8 mouse cellular contexts compared by ENCODE assay signal in the genomic region with DNA sequence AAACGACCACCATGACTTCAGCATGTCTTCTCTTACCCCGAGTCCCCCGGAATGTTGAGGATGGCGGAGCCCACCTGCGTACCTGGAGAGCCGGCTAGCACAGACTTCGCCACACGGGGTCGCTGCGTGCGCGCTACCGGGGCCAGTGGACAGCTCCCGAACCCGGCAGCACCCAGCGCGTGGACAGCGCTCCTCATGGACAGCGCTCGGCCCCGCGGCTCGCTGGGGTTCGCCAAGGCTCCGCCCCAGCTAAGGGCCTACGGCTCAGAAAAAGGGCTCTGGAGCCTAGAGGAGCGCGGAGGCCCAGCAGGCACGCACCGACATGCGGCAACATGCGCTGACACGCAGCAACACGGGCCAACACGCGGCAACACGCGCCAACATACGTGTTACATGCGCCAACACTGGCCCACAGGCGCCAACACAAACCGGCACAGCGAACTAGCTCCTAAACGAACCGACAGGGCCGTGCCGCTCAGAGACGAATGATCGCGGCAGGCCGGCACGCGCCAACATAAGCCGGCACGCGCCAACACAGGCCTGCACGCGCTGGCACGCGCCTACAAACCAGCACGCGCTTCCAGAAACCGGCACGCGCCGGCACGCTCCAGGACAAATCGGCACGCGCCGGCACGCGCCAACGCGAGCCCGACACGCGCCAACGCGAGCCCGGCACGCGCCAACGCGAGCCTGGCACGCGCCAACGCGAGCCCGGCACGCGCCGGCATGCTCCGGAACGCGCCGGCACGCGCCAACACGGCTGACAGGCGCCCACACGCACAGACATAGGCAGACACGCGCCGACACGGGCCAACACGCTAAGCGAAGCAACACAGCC. TPM values are rescaled to one million over a fixed set of nuclear protein-coding genes. Genes with fewer than 3 reads are reported as not detected.
A peak's percentile ranks its signal among the peaks of the same experiment; 100 is the strongest.
DNase-seq lines count a peak whose midpoint lies in the region; ATAC-seq and TF ChIP-seq lines count a peak whose summit lies in the region.

No protein-coding gene starts in this region.

- no peaks in the 10 kb centered on the region for H3K36me3 ChIP-seq in thymus, adult 2 months (ENCODE audit: control insufficient read depth, insufficient read depth, low read length)
- H3K36me3 ChIP-seq in forebrain, embryonic 12.5 days (replicated peaks) = peaks cover 57% of the 10 kb centered on the region
- peaks cover 45% of the 10 kb centered on the region for H3K36me3 ChIP-seq in heart, embryonic 15.5 days
- no peaks in the 10 kb centered on the region for H3K36me3 ChIP-seq in midbrain, embryonic 16.5 days (ENCODE audit: control insufficient read depth, insufficient read depth, low read length)

- TF ChIP-seq POLR2A in thymus, adult 2 months (IDR thresholded peaks at IDR 0.05; ENCODE audit: control insufficient read depth, extremely low read depth, insufficient read depth, low read length, poor library complexity) = no peak

- H3K4me3 ChIP-seq in thymus, adult 2 months (ENCODE audit: control insufficient read depth, insufficient read depth, low read length) = no peak overlapping the region
- H3K4me3 ChIP-seq in forebrain, embryonic 12.5 days (replicated peaks) = peak overlapping the region; percentile 36
- peak overlapping the region; percentile 38 for H3K4me3 ChIP-seq in heart, embryonic 15.5 days
- H3K4me3 ChIP-seq in midbrain, embryonic 16.5 days (ENCODE audit: low read depth, low read length) = peak overlapping the region; percentile 40

- peak; percentile 18 for DNase-seq in thymus, adult 2 months
- DNase-seq in thymus, adult 18-20 months = no peak
- DNase-seq in kidney, postnatal 10 days = peak; percentile 90
- DNase-seq in liver = peak; percentile 70
- peak; percentile 90 for DNase-seq in testis, postnatal 10 days (ENCODE audit: low spot score)

- TF ChIP-seq CTCF in thymus, adult 2 months (IDR thresholded peaks at IDR 0.05; ENCODE audit: borderline replicate concordance, control insufficient read depth, extremely low read depth, insufficient read depth, low read length, poor library complexity) = 0 out of 2 replicates have a peak, but pooled peaks have one; percentile 26

- H3K4me1 ChIP-seq in thymus, adult 2 months (replicated peaks; ENCODE audit: control insufficient read depth, insufficient read depth, low read length) = peaks cover 2% of the 10 kb centered on the region; the same call in 1 of the 2 replicates
- H3K4me1 ChIP-seq in forebrain, embryonic 12.5 days = 0 out of 2 replicates have a peak, but pooled peaks cover 3% of the 10 kb centered on the region
- H3K4me1 ChIP-seq in heart, embryonic 15.5 days (replicated peaks) = peaks cover 17% of the 10 kb centered on the region
- no peaks in the 10 kb centered on the region for H3K4me1 ChIP-seq in midbrain, embryonic 16.5 days (ENCODE audit: control insufficient read depth, insufficient read depth, low read length)

- peaks cover 46% of the 10 kb centered on the region for H3K9me3 ChIP-seq in forebrain, embryonic 12.5 days
- H3K9me3 ChIP-seq in heart, embryonic 15.5 days (replicated peaks) = peaks cover 12% of the 10 kb centered on the region; the same call in 1 of the 2 replicates
- H3K9me3 ChIP-seq in midbrain, embryonic 16.5 days (replicated peaks; ENCODE audit: control insufficient read depth, low read length, poor library complexity, severe bottlenecking) = peaks cover 11% of the 10 kb centered on the region

- WGBS in thymus, adult 2 months = 66% methylated on average over 108 of the region's 108 CpGs
- 56% methylated on average over 108 of the region's 108 CpGs for WGBS in forebrain, embryonic 12.5 days
- WGBS in heart, embryonic 15.5 days = 60% methylated on average over 108 of the region's 108 CpGs
- WGBS in midbrain, embryonic 16.5 days = 49% methylated on average over 108 of the region's 108 CpGs

- H3K4me2 ChIP-seq in forebrain, embryonic 12.5 days = peak overlapping the region; percentile 56
- H3K4me2 ChIP-seq in heart, embryonic 15.5 days = peak overlapping the region; percentile 71
- H3K4me2 ChIP-seq in midbrain, embryonic 16.5 days (ENCODE audit: low read length) = peak overlapping the region; percentile 55

- H3K27me3 ChIP-seq in thymus, adult 2 months (ENCODE audit: control insufficient read depth, insufficient read depth, low read length) = no peaks in the 10 kb centered on the region; the same call in 1 of the 2 replicates
- H3K27me3 ChIP-seq in forebrain, embryonic 12.5 days = peaks cover 93% of the 10 kb centered on the region
- H3K27me3 ChIP-seq in heart, embryonic 15.5 days = peaks cover 89% of the 10 kb centered on the region
- H3K27me3 ChIP-seq in midbrain, embryonic 16.5 days (ENCODE audit: control insufficient read depth, insufficient read depth, low read depth, low read length) = peaks cover 38% of the 10 kb centered on the region

- no peak overlapping the region for H3K27ac ChIP-seq in thymus, adult 2 months (ENCODE audit: control insufficient read depth, insufficient read depth, low read length)
- H3K27ac ChIP-seq in forebrain, embryonic 12.5 days = no peak overlapping the region
- no peak overlapping the region for H3K27ac ChIP-seq in heart, embryonic 15.5 days
- H3K27ac ChIP-seq in midbrain, embryonic 16.5 days (ENCODE audit: low read length) = peak overlapping the region; percentile 84

- ATAC-seq in forebrain, embryonic 12.5 days (ENCODE audit: low FRiP score) = peak; percentile 91
- peak; percentile 86 for ATAC-seq in heart, embryonic 15.5 days (replicated peaks; ENCODE audit: insufficient number of reproducible peaks, insufficient read depth, low FRiP score, low read depth)
- ATAC-seq in midbrain, embryonic 16.5 days = peak; percentile 95

- H3K9ac ChIP-seq in forebrain, embryonic 12.5 days = no peak overlapping the region
- H3K9ac ChIP-seq in heart, embryonic 15.5 days = no peak overlapping the region
- peak overlapping the region; percentile 61 for H3K9ac ChIP-seq in midbrain, embryonic 16.5 days (ENCODE audit: low read depth, low read length)

RNA-seq across cellular contexts. Expression of a gene that starts 12.5 kb away (rescaled TPM):
- polyA plus RNA-seq in thymus, adult 2 months (2012; rRNA removed) = 4.7 and 5.8 TPM in 2 replicates
- polyA plus RNA-seq in forebrain, embryonic 12.5 days (2016; fragmentation: Nextera tagmentation; extraction: Ambion mirVana) = 345 and 376 TPM in 2 replicates
- 503 and 529 TPM in 2 replicates for polyA plus RNA-seq in heart, embryonic 15.5 days (2015; fragmentation: Nextera tagmentation; extraction: Ambion mirVana)
- 74.6 and 92.9 TPM in 2 replicates for polyA plus RNA-seq in midbrain, embryonic 16.5 days (2015; fragmentation: Nextera tagmentation; extraction: Ambion mirVana)

Comparison
In these comparisons a context has a peak if more than half of its experiments do, and no peak if none do; other contexts are left out.
1. DNase-seq: peak in thymus, adult 2 months (single experiment), kidney, postnatal 10 days (single experiment), liver (single experiment) and testis, postnatal 10 days (single experiment); none in thymus, adult 18-20 months (0 of 2).
2. RNA of a gene that starts 12.5 kb away (polyA plus RNA-seq): 503 to 529 TPM in heart, embryonic 15.5 days, 345 to 376 TPM in forebrain, embryonic 12.5 days and 74.6 to 92.9 TPM in midbrain, embryonic 16.5 days; 4.7 to 5.8 TPM in thymus, adult 2 months; every median in the first group is over 10 times any median in the second.
3. Peak in every context shown above with its lines, with median percentiles within 50 percentile points of each other: ATAC-seq and H3K4me2 ChIP-seq.